Mouse (Mus musculus) Patski (cell line): ENCODE measurements around the gene Aqp3. TPM values are rescaled to one million over a fixed set of nuclear protein-coding genes. Genes with fewer than 3 reads are reported as not detected.
A peak's percentile ranks its signal among the peaks of the same experiment; 100 is the strongest.

ENCODE experiments used
- ATAC-seq: fragments of 100-300 bp; one replicate; pipeline ENCODE4 v1.8.0; 2021
- CTCF ChIA-PET: fragments of 350-600 bp; sonication (Branson Sonifier 250); formaldehyde crosslinking; loops from one replicate; lab custom pipeline; 2022; ENCODE audit warnings: inconsistent platforms; lab: Charles Lee
- POLR2A ChIA-PET: fragments of 350-600 bp; sonication (Branson Sonifier 250); formaldehyde crosslinking; loops from one replicate; lab custom pipeline; 2022; ENCODE audit warnings: antibody characterized with exemption, inconsistent platforms; lab: Charles Lee
- DNase-seq: peaks from one replicate; pipeline ENCODE4 v3.0.0-alpha.2; 2011; ENCODE audit warnings: low read depth, low spot score
- H3K27me3 ChIP-seq: fragments of 371-371 bp; one replicate; pipeline ENCODE4 v1.5.1; 2021
- CTCF ChIP-seq: fragments of 100-300 bp; IDR thresholded peaks from one replicate; pipeline ENCODE4 v1.5.1; 2021
- in situ Hi-C: fragments of 300-500 bp; cut with MboI; formaldehyde crosslinking; loops from 3 replicates; pipeline ENCODE4 v1.11.1; 2018; ENCODE audit warnings: low pct_unique_long_range_greater_than_20kb, mixed read lengths
- polyA plus RNA-seq: library from polyadenylated mRNA; unstranded; gene quantifications from one replicate; pipeline ENCODE4 v1.2.3, GENCODE M21; 2021

Gene Aqp3
- polyA plus RNA-seq, 1 experiment from 2014 or later = 2.3 TPM

DNA sequence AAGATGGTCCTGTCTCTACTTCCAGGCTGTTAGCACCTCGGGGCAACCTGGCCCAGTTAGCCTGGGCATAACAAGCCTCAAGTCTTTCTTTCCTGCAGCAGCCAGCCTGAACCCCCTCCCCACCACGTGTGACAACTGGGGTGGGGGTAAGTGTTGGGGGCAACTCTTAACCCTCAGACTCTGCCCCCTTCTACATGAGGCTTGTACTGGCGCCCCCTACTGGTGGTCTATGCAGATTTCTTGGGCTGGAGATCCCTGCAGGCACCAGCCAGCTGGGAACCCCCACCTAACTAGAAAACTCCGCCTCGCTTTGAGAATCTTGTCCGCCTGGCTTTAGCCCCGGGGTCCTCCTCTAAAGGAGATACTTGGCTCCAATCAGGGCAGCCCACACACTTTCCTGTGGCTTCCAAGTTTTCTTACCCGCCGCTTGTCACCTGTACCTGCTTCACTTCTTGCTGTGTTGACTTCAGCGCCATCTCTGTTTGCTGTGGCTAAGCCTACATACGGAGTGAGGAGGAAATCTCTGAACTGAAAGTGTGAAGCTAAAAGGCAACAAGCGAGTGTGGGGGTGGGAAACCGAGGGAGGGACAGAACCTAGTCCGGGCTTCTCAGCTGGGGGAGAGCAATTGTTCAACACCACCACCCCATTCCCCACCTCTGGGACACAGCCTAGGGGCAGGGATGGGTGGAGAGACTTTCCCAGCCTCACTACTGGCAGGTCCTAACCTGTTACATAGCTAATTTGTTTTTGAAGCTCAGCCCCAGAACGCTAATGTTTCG is 33.9 kb downstream of the Aqp3 start:
- DNase-seq (no peak), ATAC-seq (no peak)
- ChIA-PET POLR2A (no interaction called here), CTCF (interaction anchor here (0.9 to 1.6 kb wide), 3 partner anchors 10 to 43 kb away, joined by 3 to 4 read pairs (median 4); no protein-coding TSS in a partner anchor)
- no peaks in the 10 kb centered on the region for H3K27me3 ChIP-seq
- peak; percentile 42 for TF ChIP-seq CTCF
- in situ Hi-C loops = no loop called here

DNA sequence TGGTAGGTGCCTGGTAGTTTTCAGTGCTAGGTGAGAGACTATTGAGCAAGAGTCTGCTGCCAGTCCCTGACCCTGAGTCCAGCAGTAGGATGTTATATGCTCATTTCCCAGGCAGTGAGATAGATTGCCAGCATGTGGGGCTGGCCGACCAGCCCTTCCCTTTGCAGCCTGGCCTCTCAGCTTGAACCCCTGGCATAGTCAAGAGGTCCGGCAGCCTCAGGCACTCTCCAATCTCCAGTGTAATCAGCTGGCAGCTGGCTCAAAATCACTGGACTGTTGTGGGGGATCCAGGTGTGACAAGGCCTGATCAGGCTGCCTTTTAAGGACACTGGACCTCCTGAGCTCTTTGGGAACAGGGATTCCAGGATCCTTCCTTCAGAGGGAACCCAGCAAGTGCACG is 34.6 kb downstream of the Aqp3 start:
- ChIA-PET CTCF (interaction anchor here (0.6 to 1.6 kb wide), 3 partner anchors 10 to 39 kb away, joined by 3 to 4 read pairs (median 3); no protein-coding TSS in a partner anchor), POLR2A (no interaction called here)
- in situ Hi-C loops = no loop called here
- ATAC-seq (no peak), DNase-seq (no peak)
- no peaks in the 10 kb centered on the region for H3K27me3 ChIP-seq
- TF ChIP-seq CTCF = no peak

DNA sequence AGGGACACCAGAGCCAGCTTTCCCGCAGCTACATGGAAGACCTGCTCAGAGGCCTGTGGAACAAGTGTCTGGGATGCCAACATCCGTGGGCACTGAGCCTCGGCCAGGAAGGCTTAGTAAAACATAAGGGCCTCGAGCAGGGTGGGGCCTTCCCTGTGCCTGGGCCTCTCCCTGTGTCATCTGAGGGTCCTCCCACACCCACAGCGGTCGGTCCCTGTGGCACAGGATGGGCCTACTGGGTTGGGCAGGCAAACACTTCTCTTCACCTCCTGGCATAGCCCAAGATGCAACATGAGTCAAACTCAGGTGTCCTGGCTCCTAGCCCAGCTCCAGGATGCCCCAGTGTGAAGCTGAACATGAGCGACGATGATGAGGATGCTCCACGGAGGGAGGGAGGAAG is 40.6 kb downstream of the Aqp3 start:
- TF ChIP-seq CTCF = no peak
- POLR2A ChIA-PET = interaction anchor here (1.0 kb wide), 1 partner anchor 17 kb away, joined by 3 read pairs; no protein-coding TSS in a partner anchor
- DNase-seq (no peak), ATAC-seq (no peak)
- CTCF ChIA-PET = no interaction called here
- in situ Hi-C loops = no loop called here
- no peaks in the 10 kb centered on the region for H3K27me3 ChIP-seq

DNA sequence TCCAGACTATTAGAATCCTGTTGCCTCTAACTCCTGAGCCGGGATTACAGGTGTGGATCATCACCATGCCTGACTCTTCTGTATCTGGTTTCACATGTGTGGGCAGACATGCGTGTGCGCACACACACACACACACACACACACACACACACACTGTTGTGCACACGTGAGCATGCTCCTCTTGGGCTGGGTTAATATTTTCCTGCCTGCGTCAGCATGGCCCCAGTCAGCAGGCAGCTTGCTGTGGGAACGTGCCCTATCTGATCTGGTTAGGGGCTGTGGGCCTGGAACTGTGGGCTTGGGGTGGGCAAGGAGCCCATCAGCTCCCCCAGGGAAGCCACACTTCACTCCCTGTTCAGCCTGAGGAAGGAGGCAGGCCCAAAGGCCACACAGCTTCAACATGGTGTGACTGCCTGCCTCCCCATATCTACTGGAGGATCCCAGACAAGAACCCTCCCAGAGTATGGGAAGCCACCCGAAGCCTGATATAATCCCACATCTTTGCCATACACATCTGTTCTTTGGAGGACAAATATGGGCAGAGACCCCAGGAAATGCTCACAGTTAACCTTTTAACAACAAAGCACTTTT is 41.1 kb downstream of the Aqp3 start:
- no peak for ATAC-seq
- CTCF ChIA-PET = no interaction called here
- no peak for DNase-seq
- in situ Hi-C loops = no loop called here
- no peak for TF ChIP-seq CTCF
- POLR2A ChIA-PET = interaction anchor here (1.0 kb wide), 1 partner anchor 16 kb away, joined by 3 read pairs; no protein-coding TSS in a partner anchor
- H3K27me3 ChIP-seq = no peaks in the 10 kb centered on the region

DNA sequence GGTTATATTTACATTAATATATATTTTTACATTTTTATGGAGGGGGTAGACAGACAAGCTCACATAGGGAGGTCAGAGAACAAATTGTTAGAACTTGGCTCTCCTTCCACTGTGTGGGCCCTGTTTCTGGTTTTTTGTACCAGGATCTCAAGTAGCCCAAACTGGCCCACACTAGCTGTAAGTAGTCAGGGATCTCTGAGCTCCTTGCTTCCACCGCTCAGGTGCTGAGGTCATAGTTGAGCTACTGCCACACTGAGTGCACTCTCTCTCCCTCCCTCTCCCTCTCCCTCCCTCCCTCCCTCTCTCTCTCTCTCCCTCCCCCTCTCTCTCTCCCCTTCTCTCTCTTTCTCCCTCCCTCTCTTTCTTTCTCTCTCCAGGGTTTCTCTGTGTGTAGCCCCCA is 41.7 kb downstream of the Aqp3 start:
- POLR2A ChIA-PET = no interaction called here
- CTCF ChIA-PET = interaction anchor here (0.8 kb wide), 1 partner anchor 149 kb away, joined by 3 read pairs; no protein-coding TSS in a partner anchor
- ATAC-seq (no peak), DNase-seq (no peak)
- H3K27me3 ChIP-seq = no peaks in the 10 kb centered on the region
- no peak for TF ChIP-seq CTCF
- in situ Hi-C loops = no loop called here

DNA sequence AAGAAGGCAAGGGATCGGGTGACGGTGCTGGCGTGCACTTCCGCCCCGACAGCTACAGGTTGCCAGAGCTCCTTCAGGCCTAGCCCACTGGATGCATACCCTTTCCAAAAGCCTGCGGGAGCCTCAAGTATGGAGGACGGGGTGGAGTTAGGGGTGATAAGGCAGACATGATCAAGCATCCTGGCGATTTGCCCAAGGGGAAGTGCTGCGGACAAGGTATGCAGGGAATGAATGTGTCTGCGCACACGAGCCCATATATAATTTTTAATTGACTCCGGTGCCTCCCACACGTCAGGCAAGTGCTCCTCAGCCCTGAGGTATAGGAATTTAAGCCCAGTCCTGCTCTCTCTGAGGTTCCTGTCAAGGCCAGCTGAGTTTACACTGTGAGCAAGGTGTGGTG is 42.9 kb downstream of the Aqp3 start:
- no peak for TF ChIP-seq CTCF

DNA sequence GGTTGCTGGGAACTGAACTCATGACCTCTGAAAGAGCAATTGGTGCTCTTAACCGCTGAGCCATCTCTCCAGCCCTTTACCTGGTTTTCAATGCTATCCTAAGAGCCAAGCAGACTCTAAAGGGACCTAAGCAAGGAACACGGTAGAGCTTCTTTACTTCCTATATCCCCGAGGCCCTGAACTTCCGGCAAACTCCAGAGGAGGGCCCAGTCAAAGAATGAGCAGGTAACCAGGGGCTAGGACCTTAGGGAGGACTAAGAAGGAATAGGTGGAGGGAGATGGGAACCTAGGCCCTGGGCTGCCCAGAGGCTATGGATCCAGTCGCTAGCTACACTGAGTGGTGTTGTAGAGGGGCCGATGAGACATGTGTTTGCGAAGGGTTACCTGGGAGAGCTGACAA is 46.2 kb downstream of the Aqp3 start:
- DNase-seq (no peak), ATAC-seq (no peak)
- POLR2A ChIA-PET = no interaction called here
- CTCF ChIA-PET = interaction anchor here (1.0 to 3.2 kb wide), 6 partner anchors 11 to 175 kb away, joined by 3 to 23 read pairs (median 5); no protein-coding TSS in a partner anchor
- in situ Hi-C loops = loop anchor here (5.0 kb wide), 1 partner anchor 71 kb away; the partner anchor contains the start of gene Nol6
- no peak for TF ChIP-seq CTCF
- H3K27me3 ChIP-seq = no peaks in the 10 kb centered on the region

More for the DNA sequence above, 42.9 kb downstream of the Aqp3 start:
- ChIA-PET POLR2A (no interaction called here), CTCF (no interaction called here)
- ATAC-seq (no peak), DNase-seq (no peak)
- in situ Hi-C loops = no loop called here
- H3K27me3 ChIP-seq = no peaks in the 10 kb centered on the region

DNA sequence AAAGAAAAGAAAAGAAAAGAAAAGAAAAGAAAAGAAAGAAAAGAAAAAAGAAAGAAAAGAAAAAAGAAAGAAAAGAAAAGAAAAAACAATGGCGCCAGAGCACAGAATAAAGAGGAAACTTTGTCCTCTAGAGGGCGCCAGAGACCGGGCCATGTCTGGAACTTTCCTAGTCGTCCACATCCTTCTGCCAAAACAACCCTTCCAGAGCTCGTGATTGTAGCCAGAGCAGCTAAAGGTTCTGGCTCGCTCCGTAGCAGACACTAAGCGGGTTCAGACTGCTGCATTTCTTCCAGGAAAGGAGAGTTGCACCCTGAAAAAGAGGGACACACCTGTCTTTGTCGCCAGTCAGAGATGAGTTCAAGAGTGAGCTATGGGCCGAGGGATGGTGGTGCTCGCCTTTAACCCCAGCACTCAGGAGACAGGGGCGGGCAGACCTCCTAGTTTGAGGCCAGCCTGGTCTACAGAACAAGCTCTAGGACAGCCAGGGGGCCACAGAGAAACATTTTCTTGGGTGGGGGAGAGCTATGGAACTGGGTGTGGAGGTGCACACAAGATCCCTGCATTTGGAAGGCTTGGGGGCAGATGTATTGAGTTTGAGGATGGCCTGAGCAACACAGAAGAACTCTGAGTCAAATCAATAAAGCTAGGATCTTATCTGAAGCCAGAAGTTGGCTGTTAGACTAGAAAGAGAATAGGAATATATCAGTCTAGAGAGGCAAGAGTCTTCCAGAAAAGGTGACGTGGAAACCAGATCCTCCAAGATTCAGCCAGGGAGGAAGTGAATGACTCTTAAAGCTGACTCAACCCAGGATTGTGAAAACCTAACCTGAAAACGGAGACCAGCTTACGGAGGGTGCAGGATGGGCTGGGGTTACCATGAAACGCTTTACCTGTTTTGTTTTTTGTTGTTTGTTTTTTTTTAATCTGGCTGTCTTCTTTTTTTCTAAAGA is 47.0 kb downstream of the Aqp3 start:
- ATAC-seq (no peak), DNase-seq (peak; percentile 27)
- in situ Hi-C loops = loop anchor here (5.0 kb wide), 1 partner anchor 71 kb away; the partner anchor contains the start of gene Nol6
- CTCF ChIA-PET = interaction anchor here (0.6 to 3.2 kb wide), 16 partner anchors 11 to 202 kb away, joined by 3 to 23 read pairs (median 3); partner anchors contain the start of gene Nol6
- H3K27me3 ChIP-seq = no peaks in the 10 kb centered on the region
- TF ChIP-seq CTCF = no peak
- POLR2A ChIA-PET = no interaction called here

DNA sequence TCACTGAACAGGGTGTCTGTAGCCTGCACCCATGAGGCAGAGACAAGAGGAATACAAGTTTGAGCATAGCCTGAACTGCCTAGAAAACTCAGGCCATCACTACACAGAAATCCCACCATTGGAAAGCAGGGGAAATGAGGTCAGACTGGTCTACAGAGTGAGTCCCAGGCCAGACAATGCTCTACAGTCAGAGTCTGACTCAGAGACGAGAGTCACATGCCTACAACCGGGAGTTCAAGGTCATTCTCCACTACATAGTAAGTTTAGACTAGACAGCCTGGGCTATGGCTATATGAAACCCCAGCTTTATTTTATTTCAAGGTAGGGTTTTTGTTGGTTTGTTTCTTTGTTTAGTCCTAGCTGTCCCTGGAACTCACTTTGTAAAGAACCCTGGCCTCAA is 49.1 kb downstream of the Aqp3 start:
- no peaks in the 10 kb centered on the region for H3K27me3 ChIP-seq
- ChIA-PET CTCF (no interaction called here), POLR2A (interaction anchor here (0.5 kb wide), 1 partner anchor 270 kb away, joined by 4 read pairs; no protein-coding TSS in a partner anchor)
- ATAC-seq (no peak), DNase-seq (no peak)
- in situ Hi-C loops = no loop called here
- no peak for TF ChIP-seq CTCF
